Mouse (Mus musculus) gastrocnemius, adult 2 months (tissue): Measurements from ENCODE around the gene Vmn1r149. TPM values are rescaled to one million over a fixed set of nuclear protein-coding genes. Genes with fewer than 3 reads are reported as not detected.
"Not testable (repeated sequence)": the region's sequence is repeated elsewhere in the genome, so short reads cannot be mapped to it uniquely, and the experiment has no call there.

Source experiments
- DNase-seq: peaks from one replicate; pipeline ENCODE4 v3.0.0; 2022
- H3K27ac ChIP-seq: fragments of 200-600 bp; 2 replicates; pipeline ENCODE4 v1.8.1; 2022; ENCODE audit warnings: mild to moderate bottlenecking
- H3K4me3 ChIP-seq: fragments of 200-600 bp; 2 replicates; pipeline ENCODE4 v1.8.1; 2022; ENCODE audit warnings: mild to moderate bottlenecking, moderate library complexity
- intact Hi-C: fragments of 180-260 bp; cut with DNase I; formaldehyde crosslinking; loops from one replicate; pipeline ENCODE4 v1.15.1; 2025
- long read RNA-seq, 2 experiments: library from polyadenylated mRNA; stranded (forward); transcript quantifications; one replicate each; pipeline ENCODE4 v2.0.0; 2021
- total RNA-seq, 2 experiments: library from RNA; stranded (reverse); gene quantifications; 2 replicates each; pipeline ENCODE4 v1.2.3; 2021

Vmn1r149 gene
- not detected for total RNA-seq
- long read RNA-seq, experiment 1: 0 reads
- long read RNA-seq, experiment 2: 0 reads

- H3K4me3 ChIP-seq, H3K27ac ChIP-seq, intact Hi-C loops, DNase-seq: not testable (repeated sequence)
These were observed at the start of gene Vmn1r149 for GRCm38 (mm10) chr7:22438129-22438528. TSS of gene Vmn1r149 (minus strand) at chr7:22438229.

GRCm38 (mm10) chr7:22463975-22464374 is 25.9 kb upstream of the Vmn1r149 start, which contains the start of gene Gm10665:
TSS of gene Gm10665 (minus strand) at chr7:22464075.
- DNase-seq, H3K27ac ChIP-seq, H3K4me3 ChIP-seq, intact Hi-C loops: not testable (repeated sequence)

DNA sequence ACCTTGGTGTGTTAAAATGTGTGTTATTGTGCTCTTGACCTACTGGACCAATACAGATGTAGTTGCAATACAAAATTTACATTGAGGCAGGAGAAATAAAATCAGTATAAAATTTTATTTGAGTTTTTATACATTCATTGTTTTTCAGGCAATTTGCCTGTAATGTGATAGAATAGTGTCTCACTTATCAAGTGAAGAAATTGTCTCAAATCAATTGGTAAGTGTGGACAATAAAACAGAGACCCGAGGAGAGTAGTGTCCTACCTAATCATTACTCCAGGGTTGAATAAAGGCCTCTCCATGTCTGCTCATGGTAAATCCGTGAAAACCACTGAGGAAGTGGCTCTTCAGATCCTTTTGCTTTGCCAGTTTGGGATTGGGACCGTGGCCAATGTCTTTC is 24.7 kb downstream of the Vmn1r149 start, which contains the start of gene Vmn1r148:
TSS of gene Vmn1r148 (plus strand) at position 301 of the 400 bp plus-strand sequence.
- H3K27ac ChIP-seq, intact Hi-C loops, DNase-seq, H3K4me3 ChIP-seq: not testable (repeated sequence)

Other genes with a start within 250 kb of the Vmn1r149 start
- not detected for gene Vmn1r143, start 248.9 kb downstream of the Vmn1r149 start, total RNA-seq
- gene Gm8653, start 237.0 kb downstream of the Vmn1r149 start, total RNA-seq: not detected
- not detected for gene Gm8453, start 208.7 kb downstream of the Vmn1r149 start, total RNA-seq
- gene Gm4187, start 108.5 kb downstream of the Vmn1r149 start, total RNA-seq: not detected
- not detected for gene Gm8660, start 67.2 kb downstream of the Vmn1r149 start, total RNA-seq
- not detected for gene Vmn1r148, start 24.6 kb downstream of the Vmn1r149 start, total RNA-seq
- not detected for gene Gm10665, start 25.8 kb upstream of the Vmn1r149 start, total RNA-seq
- gene Vmn1r151, start 61.4 kb upstream of the Vmn1r149 start, total RNA-seq: not detected
- not detected for gene Vmn1r152, start 84.7 kb upstream of the Vmn1r149 start, total RNA-seq
- not detected for gene Gm8677, start 96.7 kb upstream of the Vmn1r149 start, total RNA-seq
- not detected for gene Gm4201, start 127.1 kb upstream of the Vmn1r149 start, total RNA-seq
- gene Gm4565, start 149.9 kb upstream of the Vmn1r149 start, total RNA-seq: not detected
- not detected for gene Vmn1r155, start 219.8 kb upstream of the Vmn1r149 start, total RNA-seq